Mouse (Mus musculus) right cerebral cortex, adult 2 months (tissue): ENCODE results near the gene Eif2b2.

ENCODE experiments used
- DNase-seq, 2 experiments: peaks; one replicate each; pipeline ENCODE4 v3.0.0; 2021 to 2022; ENCODE audit warnings: low spot score in 2 of 2

Gene Eif2b2

DNA sequence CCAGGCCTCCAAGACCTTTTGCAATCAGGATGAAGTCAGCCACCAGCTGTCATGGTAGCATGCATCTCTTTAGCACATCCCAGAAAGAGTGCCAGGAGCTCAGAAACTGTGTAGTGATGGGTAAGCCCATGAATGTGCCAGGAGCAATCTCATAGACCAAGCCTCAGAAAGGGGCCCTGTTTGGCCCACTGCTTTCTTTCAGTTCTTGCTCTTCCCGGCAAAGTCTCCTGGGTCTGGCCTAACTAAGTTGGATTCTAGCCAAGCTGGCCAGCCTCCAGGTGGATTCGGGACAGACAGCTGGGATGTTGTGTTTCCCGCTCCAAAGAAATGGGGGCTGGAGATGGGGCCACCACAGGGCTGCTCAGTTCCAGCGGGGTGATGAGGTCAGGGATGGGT lies 24.7 kb upstream of the Eif2b2 start:
- peak in 1 of 2 experiments; percentile 29 for DNase-seq

DNA sequence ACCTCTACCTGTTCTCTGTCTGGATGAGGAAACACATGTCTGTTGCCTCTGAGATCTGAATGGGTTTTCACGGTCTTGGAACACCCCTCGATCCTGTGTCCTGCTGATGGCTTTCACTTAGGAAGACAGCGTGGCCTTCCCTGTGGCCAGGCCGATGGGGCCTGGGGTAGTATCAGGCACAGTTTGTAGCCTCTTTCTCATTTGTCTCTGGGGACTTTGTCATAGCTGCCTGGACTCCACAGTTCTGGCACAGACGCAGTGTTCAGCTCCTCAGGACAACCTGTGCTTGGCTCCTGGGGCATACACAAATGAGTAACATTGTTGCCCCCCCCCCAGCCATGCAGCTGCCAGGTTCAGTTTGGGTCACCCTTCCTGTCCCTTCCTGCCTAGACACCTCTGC lies 24.2 kb upstream of the Eif2b2 start:
- no peak for DNase-seq

DNA sequence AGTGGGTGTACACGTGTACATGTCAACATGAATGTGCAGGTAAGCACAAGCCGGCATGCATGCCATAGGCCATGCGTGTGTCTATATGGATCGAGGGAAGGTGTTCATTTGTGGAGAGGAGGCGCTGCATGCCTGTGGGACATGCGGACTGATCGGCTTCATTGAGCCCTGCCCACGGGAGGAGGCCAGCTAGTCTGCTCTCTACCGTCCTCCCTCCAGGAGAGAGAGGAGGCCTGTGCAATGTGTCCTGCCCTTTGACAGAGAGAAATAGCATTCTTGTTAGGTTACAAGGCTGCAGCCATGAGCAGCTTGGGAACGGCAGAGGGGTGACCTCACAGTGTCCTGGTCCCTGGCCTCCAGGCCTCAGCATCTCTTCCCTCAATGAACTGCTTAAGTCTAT lies 23.1 kb upstream of the Eif2b2 start:
- DNase-seq, result no peak

DNA sequence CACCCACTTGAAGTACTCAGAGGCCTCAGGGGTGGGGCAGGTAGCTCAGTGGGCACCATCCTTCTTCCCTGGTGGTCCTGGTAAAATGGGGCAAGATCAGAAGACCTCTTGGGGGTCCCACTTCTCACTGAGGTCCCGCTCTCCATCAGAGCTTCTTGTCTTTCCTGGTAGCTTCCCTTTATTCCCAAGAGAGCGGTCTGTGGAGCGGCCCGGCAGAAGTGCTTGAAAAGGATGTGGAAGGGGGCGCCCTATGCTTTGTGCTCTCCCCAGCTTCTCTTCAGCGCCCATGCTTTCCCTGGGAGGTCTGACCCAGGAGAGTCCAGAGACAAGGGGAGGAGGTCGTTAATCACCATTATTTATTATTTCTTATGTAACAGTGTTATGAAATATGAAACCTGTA lies 21.9 kb upstream of the Eif2b2 start:
- no peak for DNase-seq

DNA sequence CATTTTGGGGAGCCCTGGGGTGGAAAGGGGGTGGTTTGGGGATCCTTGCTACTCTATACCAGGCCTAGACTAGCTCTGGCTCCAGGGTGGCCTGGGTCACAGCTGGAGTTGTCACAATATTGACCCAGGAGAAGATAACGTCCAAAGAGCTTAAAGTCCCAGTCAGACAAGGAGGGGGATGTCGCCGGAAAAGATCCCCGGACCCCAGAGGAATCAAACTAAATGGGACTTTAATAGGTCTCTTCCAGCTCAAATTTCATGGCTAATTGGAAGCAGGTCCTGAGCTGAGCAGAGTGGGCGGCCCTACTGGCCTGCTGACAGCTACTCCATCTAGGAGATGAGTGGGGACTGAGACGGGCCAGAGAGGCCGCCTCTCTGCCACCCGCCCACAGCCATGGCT lies 21.3 kb upstream of the Eif2b2 start:
- no peak for DNase-seq

DNA sequence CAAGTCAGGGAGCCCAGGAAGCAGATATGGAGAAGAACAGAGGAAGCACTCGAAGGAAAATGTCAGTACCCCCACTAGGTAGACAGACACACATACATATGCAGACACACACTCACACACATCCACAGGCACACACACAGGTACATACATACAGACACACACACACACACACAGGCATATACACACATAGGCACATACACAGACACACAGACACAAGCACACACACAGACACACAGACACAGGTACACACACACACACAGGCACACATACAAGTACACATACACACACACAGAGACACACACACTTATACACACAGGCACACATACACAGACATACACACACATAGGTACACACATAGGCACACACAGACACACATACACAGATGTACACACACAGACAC lies 19.3 kb upstream of the Eif2b2 start:
- no peak for DNase-seq

DNA sequence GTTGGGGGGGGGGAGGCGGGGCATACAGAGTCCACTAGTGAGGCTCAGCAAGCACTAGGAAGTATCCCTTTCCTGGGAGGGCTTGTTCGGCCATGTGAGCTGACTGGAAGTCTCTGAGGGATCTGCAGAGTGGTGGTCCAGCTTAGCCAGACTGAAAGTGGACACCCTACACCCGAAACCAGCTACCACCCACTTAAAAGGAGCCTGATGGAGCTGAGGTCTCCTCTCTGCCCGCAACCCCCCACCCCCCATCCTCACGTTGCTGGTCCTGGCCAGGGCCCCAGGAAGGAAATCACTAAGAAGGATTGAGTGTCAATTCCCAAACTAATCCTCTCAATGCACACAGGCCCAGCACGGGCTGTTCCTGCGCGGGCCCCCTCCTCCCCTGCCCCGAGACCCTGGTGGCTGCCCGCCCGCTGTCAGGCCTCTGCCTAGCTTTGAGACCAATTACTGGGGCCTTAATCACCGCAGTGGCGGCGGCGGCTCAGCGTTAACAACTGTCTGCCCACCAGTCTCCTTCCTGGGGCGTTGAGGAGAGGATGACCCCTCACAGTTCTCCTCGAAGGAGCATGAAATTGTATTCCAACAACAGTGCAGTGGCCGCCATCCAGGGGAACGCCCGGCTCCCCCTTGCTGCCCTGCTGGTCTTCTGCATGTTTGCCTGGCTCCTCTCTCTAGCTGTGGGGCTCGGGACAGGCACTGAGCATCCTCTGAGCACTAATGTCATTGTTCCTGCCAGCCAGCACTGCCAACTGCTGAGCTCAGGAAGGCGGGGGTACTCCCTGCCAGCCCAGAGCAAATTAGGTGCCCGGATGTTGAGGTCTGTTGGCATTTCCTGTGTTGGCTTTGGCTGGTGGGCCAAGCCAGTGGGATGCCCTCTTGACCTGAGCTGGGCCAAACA lies 18.1 kb upstream of the Eif2b2 start:
- no peak for DNase-seq

DNA sequence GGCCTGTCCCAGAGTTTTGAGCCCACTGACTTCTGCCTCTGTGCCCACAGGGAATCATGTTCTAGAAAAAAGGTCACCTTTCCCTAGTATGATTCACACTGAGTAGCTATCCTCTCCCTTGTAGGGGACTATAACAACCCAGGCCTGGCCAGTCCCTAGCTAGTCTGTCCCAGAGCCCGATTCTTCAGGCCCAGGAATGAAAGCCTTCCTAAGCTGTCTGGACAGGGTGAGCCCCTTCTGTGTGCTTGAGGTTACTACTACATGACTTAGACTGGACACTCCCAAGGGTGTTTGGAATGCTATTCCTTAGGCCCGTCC lies 17.5 kb upstream of the Eif2b2 start:
- DNase-seq, result no peak

DNA sequence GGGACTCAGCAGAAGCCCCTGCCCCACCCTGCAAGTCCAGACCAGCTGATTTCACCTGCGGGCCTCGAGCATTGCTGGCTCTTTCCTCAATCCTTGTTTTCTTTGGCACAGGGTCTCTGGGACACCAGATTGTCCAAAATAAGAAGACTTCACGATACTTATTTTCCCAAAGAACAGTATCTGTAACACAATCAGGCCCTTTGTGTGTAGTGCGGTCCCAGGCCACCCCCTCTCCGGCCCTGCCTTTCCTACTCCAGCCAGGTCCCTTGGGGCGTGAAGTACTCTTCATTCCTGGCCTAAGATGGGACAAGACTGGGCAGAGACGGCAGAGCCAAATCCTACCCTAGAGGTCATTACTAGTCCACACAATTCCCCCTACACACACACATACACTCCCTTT lies 17.1 kb upstream of the Eif2b2 start:
- DNase-seq, result no peak

DNA sequence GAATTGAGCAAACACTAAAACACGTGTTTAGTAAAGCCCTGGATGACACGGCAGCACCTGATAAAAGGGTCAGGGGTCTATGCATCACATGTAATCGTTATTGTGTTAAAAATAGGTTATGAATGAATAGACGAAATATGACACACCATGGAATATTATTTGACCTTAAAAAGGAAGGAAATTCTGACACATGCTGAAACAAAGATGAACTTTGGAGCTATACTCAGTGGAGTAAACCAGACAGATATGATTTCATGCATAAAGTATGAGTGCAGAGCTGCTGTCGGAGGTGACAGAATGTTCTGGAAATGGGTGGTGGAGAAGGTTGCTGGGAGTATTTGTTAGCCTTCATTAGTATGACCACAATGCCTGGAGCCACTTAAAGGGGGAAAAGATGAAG lies 15.6 kb upstream of the Eif2b2 start:
- no peak for DNase-seq

DNA sequence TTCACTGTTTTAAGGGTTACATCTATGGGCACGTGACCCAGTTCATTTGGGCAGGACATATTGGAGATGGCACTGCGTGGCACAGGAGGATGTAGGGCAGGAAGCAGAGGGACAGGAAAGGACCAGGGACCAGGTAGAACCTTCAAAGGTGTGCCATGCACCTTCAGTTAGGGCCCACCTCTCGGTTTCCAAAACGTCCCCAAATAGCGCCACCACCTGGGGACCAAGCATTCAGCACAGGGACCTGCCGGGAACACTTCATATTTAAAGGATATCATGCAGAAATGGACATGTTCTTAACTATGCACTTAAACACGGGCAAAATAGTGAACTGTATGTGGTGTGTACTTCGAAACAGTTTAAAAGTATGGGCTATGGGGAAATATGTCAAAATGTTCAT lies 15.2 kb upstream of the Eif2b2 start:
- DNase-seq, result no peak

DNA sequence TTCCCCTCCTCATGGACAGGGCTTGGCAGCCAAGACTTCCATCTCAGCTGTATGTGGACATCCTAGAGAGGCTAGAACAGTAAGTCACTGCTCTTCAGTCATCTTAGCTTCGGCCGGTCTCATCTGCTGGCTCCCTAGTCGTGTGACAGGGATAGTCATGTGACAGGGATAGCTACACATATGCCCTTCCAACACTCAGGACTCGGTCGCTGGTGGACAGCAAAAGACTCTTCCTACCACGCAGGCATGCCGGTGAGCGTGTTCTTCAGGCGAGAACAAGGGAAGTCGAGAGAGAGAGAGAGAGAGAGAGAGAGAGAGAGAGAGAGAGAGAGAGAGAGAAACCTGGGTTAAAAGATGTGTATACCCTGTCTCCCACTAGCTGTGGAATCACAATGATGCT lies 13.9 kb upstream of the Eif2b2 start:
- DNase-seq, result no peak

DNA sequence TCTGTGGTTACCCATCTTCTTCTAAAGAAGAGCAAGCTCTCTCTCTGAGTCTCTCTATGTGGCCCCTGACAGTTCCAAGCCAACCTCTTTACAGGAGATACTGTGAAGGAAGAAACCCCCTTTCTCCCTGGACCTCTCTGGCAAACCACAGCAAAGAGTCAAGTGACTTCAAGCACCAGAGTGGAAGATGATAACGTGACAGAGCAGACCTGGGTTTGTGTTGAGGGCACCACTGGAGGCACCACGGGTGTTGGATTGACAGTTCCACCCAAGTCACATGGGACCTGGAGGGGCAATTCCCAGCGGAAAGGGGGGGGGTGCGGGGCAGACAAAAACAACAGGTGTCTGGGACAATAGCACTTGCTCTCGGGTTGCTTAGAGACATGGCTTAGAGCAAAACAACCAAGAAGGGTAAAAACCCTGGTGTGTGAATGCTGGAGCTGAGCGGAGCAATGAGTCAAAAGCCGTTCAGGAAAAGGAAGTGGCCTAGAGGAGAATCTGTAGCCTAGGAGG lies 10.5 kb upstream of the Eif2b2 start:
- DNase-seq, result no peak

DNA sequence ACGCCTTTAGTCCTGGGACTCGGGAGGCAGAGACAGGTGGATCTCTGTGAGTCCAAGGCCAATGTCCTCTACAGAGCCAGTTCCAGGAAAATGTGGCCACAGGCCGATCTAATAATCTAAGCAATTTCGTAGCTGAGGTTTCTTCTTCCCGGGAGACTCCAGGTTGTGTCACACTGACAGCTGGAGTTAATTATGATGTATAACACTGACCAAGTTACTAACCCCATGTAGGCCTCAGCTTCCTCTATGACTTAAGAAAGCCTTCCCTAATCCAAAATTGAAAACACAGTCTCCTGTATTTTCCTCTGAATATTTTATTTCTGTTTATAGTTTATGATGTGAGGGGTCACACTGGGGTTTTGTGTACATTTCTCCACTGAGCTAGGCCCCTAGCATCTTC lies 4.2 kb upstream of the Eif2b2 start:
- DNase-seq, result no peak

DNA sequence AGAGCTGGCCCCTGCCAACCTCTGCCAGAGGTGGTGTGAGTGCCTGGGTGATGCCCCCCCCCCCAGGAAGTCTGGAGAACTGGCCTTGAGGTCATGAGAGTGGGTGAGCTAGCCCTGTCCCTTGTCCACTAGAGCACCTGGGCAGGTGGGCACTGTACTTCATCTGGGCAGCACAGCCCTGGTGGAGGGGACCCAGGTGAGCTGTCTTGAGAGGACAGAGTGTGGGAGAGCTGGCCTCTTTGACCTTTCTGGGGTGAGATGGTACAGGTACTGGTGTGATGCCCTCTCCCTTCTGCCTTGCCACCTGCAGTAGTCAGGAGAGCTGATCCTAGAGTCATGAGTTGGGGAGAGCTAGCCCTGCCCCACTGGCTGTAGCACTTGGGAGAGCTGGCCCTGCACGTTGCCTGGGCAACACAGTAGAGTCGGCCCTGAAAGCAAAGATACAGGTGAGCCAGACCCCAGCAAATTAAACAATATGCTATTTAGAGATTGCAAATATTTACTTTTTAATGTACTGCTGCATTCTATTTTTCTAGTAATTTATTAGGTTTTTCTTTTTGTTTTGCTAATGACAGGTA lies 1.5 kb upstream of the Eif2b2 start:
- no peak for DNase-seq

DNA sequence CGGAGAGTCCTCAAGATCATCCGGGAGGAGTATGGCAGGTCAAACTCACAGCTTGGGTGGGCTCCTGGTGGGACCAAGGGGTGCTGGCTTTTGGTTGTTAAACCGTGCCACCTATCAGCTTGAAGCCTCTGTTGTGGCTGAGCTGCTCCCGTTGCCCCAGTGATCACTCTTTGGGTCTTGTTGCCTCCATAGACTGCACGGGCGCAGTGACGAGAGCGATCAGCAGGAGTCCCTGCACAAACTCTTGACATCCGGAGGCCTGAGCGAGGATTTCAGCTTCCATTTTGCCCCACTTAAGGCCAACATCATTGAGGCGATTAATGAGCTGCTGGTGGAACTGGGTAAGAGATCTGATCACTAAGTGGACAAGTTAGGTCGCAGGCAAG lies 617 bp downstream of the Eif2b2 start:
- no peak for DNase-seq

DNA sequence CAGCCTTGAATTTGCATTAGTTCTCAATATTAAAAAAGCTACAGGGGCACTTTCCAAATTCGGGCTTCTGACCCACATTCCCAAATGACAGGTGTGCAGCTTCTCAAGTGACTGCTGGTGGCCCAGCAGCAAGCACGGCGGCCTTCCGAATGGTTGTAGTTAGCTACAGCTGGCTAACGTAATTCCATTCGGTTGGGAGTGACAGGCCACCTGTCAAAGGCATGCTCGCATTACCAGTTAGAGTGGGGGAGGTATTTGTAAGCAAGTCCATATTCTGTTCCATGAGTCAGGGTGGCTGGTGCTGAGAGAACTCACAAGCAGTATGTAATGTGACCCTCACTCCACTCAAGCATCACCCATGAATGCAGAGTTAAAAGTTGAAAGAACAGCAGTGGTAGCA lies 7.9 kb downstream of the Eif2b2 start:
- no peak for DNase-seq

DNA sequence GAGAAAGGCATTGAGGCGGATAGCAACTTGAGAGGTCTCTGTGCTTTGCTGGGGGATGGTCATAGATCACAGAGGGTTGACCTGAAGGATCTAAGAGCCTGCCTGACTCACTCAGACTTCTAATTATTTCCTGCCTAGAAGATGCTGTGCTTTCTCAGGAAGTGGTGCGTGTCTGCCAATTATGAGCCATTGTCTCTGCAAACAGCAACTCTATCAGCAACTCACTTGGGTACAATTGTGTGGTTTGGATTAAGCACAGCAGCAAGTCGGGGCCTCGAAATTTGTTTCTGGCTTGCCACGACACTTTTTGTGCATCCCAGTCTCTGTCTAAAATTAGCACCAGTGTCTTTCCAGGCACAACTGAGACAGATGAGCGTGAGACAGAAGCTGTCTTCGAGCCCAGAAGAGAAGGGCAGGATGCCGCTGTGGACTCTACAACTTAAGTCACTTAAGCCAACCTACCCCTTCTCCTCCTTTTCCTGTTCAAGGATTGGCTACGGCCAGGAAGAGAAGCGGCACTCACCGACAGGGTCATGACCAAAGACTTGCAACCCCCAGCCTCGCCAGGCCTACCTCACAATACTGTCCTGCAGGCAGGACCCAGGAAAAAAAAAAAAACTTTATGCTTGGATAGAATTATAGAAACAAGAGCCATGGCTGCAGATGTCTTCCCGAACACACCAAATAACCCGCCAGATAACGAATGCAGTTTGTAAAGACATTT lies 8.8 kb downstream of the Eif2b2 start:
- DNase-seq, result peak in 1 of 2 experiments; percentile 10

DNA sequence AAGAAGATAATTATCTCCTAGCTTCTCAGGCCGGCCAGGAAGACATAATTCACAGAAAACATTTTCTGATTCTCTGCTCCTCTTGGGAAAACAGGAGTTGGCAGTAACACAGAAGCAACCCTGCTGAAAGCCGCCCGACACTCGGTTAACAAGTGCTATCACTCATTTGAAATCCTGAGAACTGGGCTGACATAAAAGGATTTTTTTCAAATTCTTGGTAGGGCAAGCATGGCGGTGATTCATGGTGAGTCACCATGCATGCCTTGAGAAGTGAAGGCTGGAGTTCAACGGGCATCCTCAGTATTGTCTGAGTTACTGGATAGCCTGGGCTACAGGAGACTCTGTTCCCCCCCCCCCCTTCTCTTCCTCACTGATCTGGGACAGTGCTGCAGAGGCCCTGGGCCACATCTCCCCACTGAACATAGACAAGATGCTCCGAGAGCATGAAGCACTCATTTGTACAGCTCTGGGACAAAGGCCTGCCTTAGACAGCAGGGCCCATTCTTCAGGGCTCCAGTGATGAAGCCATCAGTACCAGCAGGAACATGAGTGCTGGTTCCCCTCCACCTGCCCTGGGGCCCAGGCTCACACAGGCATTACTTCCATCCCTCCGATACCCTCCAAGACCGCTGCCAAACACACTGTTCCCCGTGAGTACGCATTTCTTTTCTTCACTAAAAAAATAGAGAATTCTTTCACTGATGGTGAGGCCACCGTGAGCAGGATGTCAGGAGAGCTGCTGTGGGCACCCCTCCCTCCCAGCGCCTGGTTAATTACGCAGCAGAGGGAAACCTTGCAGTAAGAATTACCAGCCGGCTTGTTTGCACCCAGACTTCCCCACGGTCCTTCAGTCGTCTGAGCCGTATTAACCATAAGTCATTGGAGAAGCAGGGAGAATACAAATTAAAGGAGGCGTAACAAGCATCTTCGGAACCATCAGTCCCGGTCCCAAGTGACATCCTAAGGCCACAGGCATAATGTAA lies 14.4 kb downstream of the Eif2b2 start:
- DNase-seq, result no peak

DNA sequence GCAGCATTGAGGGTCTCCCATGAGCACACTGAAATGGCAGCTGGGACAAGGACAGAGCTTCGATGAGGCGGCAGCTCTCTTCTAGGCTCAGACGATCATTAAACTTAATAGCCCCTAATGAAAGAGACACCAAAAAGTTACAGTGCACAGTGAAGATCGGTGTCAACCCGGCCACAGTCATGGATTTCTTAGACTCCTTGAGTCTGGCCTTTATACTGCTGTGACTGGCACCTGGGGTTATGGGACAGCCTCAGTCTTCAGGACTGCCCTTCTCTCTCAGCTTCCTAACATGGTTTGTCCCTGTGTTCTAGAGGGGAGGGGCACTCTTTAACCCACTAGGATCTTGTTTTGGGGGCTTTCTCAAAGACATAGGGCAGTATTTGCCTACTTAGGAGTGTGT lies 18.3 kb downstream of the Eif2b2 start:
- DNase-seq, result no peak

DNA sequence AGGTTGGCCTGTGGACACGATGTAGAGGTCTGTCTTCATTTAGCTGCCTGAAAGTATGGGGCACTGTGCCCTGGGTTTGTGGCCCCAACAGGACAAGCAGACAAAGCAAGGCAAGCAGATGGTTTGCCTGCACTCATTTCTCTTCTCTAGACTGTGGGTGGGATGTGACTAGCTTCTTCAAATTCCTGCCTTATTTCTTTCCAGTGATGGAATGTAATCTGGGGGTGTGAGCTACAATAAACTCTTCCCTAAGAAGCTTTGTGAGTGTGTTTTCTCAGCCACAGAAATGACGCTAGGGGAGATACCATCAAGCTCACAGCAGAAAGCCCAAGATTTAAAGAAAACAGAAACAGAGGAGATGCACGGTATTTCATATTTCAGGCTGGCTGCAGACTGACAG lies 32.8 kb downstream of the Eif2b2 start:
- DNase-seq, result no peak
